Mouse (Mus musculus): ENCODE measurements around the gene Cyp46a1. TPM values are rescaled to one million over a fixed set of nuclear protein-coding genes. Genes with fewer than 3 reads are reported as not detected.

Gene Cyp46a1
- polyA plus RNA-seq, 1 experiment from 2014 or later = 5.2 TPM

DNA sequence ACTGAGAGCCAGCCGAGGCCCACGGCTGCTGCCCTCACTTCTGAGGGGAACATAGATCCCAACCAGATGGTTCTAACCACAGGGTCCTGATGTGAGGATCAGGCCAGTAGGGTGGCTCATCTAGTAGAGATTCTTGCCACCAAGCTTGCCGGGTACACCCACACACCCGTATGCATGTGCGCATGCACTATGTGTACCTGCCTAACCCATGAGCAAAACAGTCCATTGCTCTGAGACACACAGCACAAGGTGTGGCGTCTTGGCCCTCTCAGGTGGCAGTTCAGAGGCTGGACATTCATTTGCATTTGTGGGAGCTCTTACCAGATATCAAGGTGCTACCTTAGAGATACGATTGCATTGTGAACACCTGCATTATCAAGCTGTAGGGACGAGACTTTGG, 14.0 kb downstream of the Cyp46a1 start:
- Histone ChIP-seq H3K36me3 (ENCODE audit: insufficient read depth, low read length) (no peaks in the 10 kb centered on the region), H3K27ac (no peak overlapping the region), H3K9me3 (replicated peaks; ENCODE audit: low read length) (no peaks in the 10 kb centered on the region), H3K27me3 (ENCODE audit: insufficient read depth, low read length) (no peaks in the 10 kb centered on the region; the same call in 1 of the 2 replicates), H3K4me2 (ENCODE audit: low read length) (no peak overlapping the region), H3K4me1 (replicated peaks; ENCODE audit: insufficient read depth, low read length) (no peaks in the 10 kb centered on the region), H3K4me3 (replicated peaks; ENCODE audit: low read depth, low read length) (no peak overlapping the region), H3K9ac (ENCODE audit: low read depth, low read length) (no peak overlapping the region)
- no peak for ATAC-seq (replicated peaks; ENCODE audit: low FRiP score, low read depth)
- no peak for DNase-seq (ENCODE audit: low spot score)
- TF ChIP-seq CTCF (IDR thresholded peaks at IDR 0.05; ENCODE audit: low read depth) = no peak
- 86% methylated on average over 8 of the region's 8 CpGs for WGBS

DNA sequence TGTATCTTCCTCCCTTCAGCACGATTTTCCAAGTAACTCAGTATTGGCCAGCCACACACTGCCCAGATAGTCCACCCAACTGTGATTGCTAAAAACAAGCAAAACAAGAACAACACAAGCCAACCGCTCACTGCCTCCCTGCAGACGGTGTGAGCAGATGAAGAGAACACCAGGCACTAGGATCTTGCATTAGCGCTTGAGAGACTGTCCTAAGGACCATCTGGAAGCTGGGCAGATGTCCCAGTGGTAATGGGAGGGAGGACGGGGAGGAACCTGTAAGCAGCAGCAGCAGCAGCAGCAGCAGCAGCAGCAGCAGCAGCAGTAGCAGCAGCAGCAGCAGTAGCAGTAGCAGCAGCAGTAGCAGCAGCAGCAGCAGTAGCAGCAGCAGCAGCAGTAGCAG, 14.8 kb downstream of the Cyp46a1 start:
- 63% methylated on average over 5 of the region's 5 CpGs for WGBS
- Histone ChIP-seq H3K4me1 (replicated peaks; ENCODE audit: insufficient read depth, low read length) (no peaks in the 10 kb centered on the region), H3K4me2 (ENCODE audit: low read length) (no peak overlapping the region), H3K27ac (no peak overlapping the region), H3K9ac (ENCODE audit: low read depth, low read length) (no peak overlapping the region), H3K36me3 (ENCODE audit: insufficient read depth, low read length) (no peaks in the 10 kb centered on the region), H3K9me3 (replicated peaks; ENCODE audit: low read length) (no peaks in the 10 kb centered on the region), H3K27me3 (ENCODE audit: insufficient read depth, low read length) (no peaks in the 10 kb centered on the region; the same call in 1 of the 2 replicates), H3K4me3 (replicated peaks; ENCODE audit: low read depth, low read length) (no peak overlapping the region)
- DNase-seq (ENCODE audit: low spot score) = no peak
- no peak for ATAC-seq (replicated peaks; ENCODE audit: low FRiP score, low read depth)
- no peak for TF ChIP-seq CTCF (IDR thresholded peaks at IDR 0.05; ENCODE audit: low read depth)

DNA sequence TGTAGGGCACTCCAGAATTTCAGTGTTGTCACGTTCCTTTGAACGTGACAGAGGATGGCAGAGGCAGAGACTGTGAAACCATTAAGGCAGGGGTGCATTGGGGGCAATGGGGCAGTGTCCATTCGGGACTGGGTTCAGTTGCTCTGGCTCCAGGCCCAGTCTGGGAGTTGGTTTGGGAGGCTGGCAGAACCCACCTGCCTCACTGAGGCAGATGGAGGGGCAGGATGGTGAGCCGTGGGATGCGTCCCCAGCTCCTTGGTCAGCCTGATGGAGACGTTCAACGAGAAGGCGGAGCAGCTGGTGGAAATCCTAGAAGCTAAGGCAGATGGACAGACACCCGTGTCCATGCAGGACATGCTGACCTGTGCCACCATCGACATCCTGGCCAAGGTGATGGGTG, 16.8 kb downstream of the Cyp46a1 start:
- Histone ChIP-seq H3K9me3 (replicated peaks; ENCODE audit: low read length) (no peaks in the 10 kb centered on the region), H3K27me3 (ENCODE audit: insufficient read depth, low read length) (no peaks in the 10 kb centered on the region; the same call in 1 of the 2 replicates), H3K27ac (no peak overlapping the region), H3K4me2 (ENCODE audit: low read length) (no peak overlapping the region), H3K4me3 (replicated peaks; ENCODE audit: low read depth, low read length) (no peak overlapping the region), H3K9ac (ENCODE audit: low read depth, low read length) (no peak overlapping the region), H3K4me1 (replicated peaks; ENCODE audit: insufficient read depth, low read length) (no peaks in the 10 kb centered on the region), H3K36me3 (ENCODE audit: insufficient read depth, low read length) (no peaks in the 10 kb centered on the region)
- 70% methylated on average over 10 of the region's 10 CpGs for WGBS
- TF ChIP-seq CTCF (IDR thresholded peaks at IDR 0.05; ENCODE audit: low read depth) = no peak
- no peak for ATAC-seq (replicated peaks; ENCODE audit: low FRiP score, low read depth)
- DNase-seq (ENCODE audit: low spot score) = no peak

DNA sequence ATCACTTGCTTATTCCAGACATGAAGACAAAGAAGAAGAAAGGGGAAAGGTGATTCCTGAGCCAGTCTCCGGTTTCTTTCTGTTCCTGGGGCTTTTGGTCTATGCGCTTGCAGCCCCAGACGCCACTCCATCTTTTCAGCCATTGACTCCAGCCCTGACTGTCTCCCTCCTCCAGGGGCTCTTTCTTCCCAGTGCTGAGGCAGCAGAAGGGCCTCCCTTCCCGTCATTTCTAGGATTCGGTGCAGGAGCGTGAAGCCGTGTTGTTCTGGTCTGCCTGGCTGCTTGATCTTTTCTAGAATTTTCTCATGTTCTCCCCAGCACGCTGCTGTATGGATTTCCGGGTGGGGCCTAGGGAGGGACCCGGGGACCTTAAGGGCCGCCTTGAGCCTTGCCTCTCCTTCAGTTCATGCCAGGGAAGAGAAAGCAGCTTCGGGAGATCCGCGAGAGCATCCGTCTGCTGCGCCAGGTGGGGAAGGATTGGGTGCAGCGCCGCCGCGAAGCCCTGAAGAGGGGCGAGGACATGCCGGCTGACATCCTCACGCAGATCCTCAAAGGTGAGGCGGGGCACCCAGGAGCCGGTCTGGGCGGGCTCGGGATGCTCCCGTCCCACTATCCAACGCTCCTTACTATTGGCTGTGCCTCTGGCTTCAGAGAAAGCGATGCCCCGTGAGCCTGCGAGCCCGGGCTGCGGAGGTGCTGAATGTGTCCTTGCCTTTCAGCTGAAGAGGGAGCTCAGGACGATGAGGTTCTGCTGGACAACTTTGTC, 18.4 kb downstream of the Cyp46a1 start:
- no peaks in the 10 kb centered on the region for H3K9me3 ChIP-seq (replicated peaks; ENCODE audit: low read length)
- H3K27me3 ChIP-seq (ENCODE audit: insufficient read depth, low read length) = no peaks in the 10 kb centered on the region; the same call in 1 of the 2 replicates
- no peak overlapping the region for H3K27ac ChIP-seq
- 8% methylated on average over 35 of the region's 35 CpGs for WGBS
- no peaks in the 10 kb centered on the region for H3K36me3 ChIP-seq (ENCODE audit: insufficient read depth, low read length)
- H3K4me3 ChIP-seq (replicated peaks; ENCODE audit: low read depth, low read length) = 0 out of 2 replicates have a peak overlapping the region, but pooled peaks have one; percentile 18
- no peak for DNase-seq (ENCODE audit: low spot score)
- TF ChIP-seq CTCF (IDR thresholded peaks at IDR 0.05; ENCODE audit: low read depth) = no peak
- H3K4me2 ChIP-seq (ENCODE audit: low read length) = peak overlapping the region; percentile 46
- H3K4me1 ChIP-seq (replicated peaks; ENCODE audit: insufficient read depth, low read length) = no peaks in the 10 kb centered on the region
- ATAC-seq (replicated peaks; ENCODE audit: low FRiP score, low read depth) = no peak
- H3K9ac ChIP-seq (ENCODE audit: low read depth, low read length) = no peak overlapping the region

DNA sequence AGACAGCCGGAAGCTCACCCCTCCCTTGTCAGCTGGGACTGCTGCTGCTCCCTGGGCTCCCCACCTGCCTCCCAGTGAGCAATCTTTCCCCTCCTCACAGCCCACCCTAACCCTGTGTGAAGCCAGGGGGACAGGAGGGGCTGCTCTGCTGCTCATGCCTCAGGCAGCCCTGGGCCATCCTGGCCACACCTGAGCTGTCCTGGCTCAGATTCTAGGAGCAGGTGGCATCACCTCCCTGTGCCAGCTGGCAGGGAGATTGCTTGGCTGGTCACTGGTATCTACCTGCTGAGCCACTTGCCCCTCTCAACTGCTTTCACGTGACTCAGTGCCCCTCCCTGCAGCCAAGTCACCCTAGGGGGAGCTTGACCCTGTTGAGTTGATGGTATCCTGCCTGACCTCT, 20.1 kb downstream of the Cyp46a1 start:
- H3K9ac ChIP-seq (ENCODE audit: low read depth, low read length) = no peak overlapping the region
- 70% methylated on average over 2 of the region's 2 CpGs for WGBS
- H3K27me3 ChIP-seq (ENCODE audit: insufficient read depth, low read length) = no peaks in the 10 kb centered on the region; the same call in 1 of the 2 replicates
- ATAC-seq (replicated peaks; ENCODE audit: low FRiP score, low read depth) = 0 out of 2 replicates have a peak, but pooled peaks have one; percentile 17
- no peak for TF ChIP-seq CTCF (IDR thresholded peaks at IDR 0.05; ENCODE audit: low read depth)
- H3K4me1 ChIP-seq (replicated peaks; ENCODE audit: insufficient read depth, low read length) = no peaks in the 10 kb centered on the region
- H3K4me3 ChIP-seq (replicated peaks; ENCODE audit: low read depth, low read length) = no peak overlapping the region
- no peaks in the 10 kb centered on the region for H3K36me3 ChIP-seq (ENCODE audit: insufficient read depth, low read length)
- DNase-seq (ENCODE audit: low spot score) = no peak
- no peak overlapping the region for H3K27ac ChIP-seq
- H3K9me3 ChIP-seq (replicated peaks; ENCODE audit: low read length) = no peaks in the 10 kb centered on the region
- H3K4me2 ChIP-seq (ENCODE audit: low read length) = no peak overlapping the region

DNA sequence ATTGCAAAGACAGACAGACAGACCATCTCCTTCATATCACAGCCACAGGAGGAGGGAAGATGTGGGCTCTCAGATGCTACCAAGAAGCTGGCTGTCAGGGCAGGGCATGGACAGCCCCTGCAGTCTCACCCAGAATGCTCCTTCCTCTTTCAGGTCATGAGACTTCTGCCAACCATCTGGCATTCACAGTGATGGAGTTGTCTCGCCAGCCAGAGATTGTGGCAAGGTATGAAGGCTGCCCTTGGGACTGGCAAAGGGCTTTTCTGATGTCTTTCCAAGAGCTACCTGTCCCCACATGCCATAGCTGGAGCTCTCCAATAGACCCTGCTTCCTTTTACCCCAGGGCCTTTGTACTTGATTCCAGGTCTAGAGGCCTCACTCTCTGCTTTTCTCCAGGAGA, 21.1 kb downstream of the Cyp46a1 start:
- Histone ChIP-seq H3K27me3 (ENCODE audit: insufficient read depth, low read length) (no peaks in the 10 kb centered on the region; the same call in 1 of the 2 replicates), H3K9me3 (replicated peaks; ENCODE audit: low read length) (no peaks in the 10 kb centered on the region), H3K36me3 (ENCODE audit: insufficient read depth, low read length) (no peaks in the 10 kb centered on the region), H3K4me1 (replicated peaks; ENCODE audit: insufficient read depth, low read length) (no peaks in the 10 kb centered on the region), H3K4me3 (replicated peaks; ENCODE audit: low read depth, low read length) (no peak overlapping the region), H3K4me2 (ENCODE audit: low read length) (no peak overlapping the region), H3K9ac (ENCODE audit: low read depth, low read length) (no peak overlapping the region), H3K27ac (no peak overlapping the region)
- ATAC-seq (replicated peaks; ENCODE audit: low FRiP score, low read depth) = no peak
- no peak for TF ChIP-seq CTCF (IDR thresholded peaks at IDR 0.05; ENCODE audit: low read depth)
- DNase-seq (ENCODE audit: low spot score) = no peak
- WGBS = 79% methylated on average over 1 of the region's 1 CpGs
